Mouse (Mus musculus) kidney, postnatal 25 days (tissue): ENCODE results near the gene Dab2ip.

Source experiments
- DNase-seq, 2 experiments: peaks; one replicate each; pipeline ENCODE4 v3.0.0; 2021; ENCODE audit warnings: mixed read lengths in 2 of 2

Dab2ip gene

GRCm38 (mm10) chr2:35688121-35688520 is 130.1 kb downstream of the Dab2ip start:
- no peak for DNase-seq

DNA sequence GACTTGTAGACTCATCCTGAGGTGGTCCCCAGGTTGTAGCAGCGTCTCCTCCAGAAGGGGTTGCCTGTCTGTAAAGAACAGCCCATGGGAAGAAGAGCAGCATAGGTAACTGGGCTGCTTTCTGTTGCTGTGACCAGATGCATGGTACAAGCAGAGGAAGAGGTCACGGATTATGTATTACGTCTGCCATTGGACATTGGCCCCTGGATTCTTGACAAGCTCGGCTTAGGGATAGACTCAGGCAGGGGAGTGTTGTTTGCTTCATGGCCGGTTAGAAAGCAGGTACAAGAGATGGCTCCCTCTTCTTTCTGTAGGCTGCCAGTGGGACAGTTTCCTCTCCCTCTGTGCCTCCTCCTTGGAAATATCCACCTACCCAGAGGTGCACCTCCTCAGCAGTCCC is 130.5 kb downstream of the Dab2ip start:
- peak; percentile 71 to 77 for DNase-seq

GRCm38 (mm10) chr2:35689881-35690280 is 131.8 kb downstream of the Dab2ip start:
- DNase-seq = no peak

GRCm38 (mm10) chr2:35691257-35692049 is 133.4 kb downstream of the Dab2ip start:
- peak; percentile 89 to 97 for DNase-seq

DNA sequence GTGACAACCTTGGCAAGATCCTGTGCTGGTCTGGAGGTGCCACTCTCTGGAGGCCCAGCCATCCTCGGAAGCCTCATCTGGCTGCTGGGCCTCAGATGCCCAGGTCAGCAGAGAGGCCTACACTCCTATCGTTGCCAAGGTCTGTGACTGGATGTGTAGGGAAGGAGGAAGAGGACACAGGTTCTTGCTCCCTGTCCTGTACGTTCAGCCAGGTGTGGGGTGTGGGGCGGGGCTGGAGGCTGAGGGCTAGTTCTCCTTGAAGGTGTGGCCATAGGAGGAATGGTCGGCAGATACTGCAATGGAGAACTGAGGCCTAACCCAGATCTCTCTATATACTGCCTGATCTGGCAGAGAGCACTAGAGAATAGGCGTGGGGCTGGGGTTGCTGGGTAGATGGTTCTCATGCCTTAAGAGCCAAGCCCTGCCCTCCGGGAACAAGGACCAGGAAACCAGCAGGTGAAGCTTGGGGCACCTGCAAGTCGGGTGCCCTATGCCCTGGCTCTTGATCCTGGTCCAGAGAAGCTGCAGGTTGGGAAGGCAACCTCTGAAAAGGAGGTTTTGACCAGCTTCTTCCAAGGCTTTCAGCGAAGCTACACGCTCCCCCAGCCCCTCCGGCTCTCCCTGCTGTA is 134.3 kb downstream of the Dab2ip start:
- peak; percentile 50 to 76 for DNase-seq

- DNase-seq = no peak
Measured at GRCm38 (mm10) chr2:35693037-35693436, 135.0 kb downstream of the Dab2ip start.

- DNase-seq = no peak
Measured at GRCm38 (mm10) chr2:35694111-35694510, 136.0 kb downstream of the Dab2ip start.

DNA sequence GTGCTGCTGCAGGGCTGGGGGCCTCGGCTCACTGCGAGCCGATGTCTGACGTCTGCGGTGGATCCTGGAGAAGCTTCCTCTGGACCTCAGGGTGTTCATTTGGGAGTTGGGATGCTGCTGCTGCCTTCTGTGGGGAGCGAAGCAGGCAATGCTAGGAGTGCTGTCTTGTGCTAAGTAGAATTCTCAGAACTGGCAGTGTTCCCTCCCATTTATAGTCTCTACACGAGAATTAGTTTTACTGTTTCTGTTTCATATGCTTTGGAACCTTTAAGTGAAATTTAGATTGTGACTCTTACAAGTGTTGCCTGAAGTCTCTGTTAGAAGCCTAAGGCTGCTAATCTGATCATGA is 138.1 kb downstream of the Dab2ip start:
- no peak for DNase-seq

GRCm38 (mm10) chr2:35696542-35697391 is 138.7 kb downstream of the Dab2ip start:
- peak; percentile 68 to 87 for DNase-seq

DNA sequence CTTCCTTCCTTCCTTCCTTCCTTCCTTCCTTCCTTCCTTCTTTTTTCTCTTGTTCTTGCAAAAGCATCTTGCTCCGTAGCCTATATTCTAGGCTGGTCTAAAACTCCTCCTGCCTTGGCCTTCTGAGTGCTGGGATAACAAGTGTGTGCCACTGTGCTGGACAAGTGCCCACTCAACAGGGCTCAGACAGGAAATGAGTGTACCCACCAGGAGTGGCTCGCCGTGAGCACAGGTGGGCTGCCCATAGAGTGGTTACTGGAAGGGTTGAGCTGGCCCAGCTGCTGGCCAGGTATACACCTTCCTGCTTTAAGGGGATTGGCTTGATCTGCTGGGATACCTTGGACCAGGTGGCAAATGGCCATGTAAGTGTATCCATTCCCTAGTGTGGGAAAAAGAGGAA is 139.7 kb downstream of the Dab2ip start:
- DNase-seq = no peak

GRCm38 (mm10) chr2:35700966-35701365 is 142.9 kb downstream of the Dab2ip start:
- DNase-seq = no peak

DNA sequence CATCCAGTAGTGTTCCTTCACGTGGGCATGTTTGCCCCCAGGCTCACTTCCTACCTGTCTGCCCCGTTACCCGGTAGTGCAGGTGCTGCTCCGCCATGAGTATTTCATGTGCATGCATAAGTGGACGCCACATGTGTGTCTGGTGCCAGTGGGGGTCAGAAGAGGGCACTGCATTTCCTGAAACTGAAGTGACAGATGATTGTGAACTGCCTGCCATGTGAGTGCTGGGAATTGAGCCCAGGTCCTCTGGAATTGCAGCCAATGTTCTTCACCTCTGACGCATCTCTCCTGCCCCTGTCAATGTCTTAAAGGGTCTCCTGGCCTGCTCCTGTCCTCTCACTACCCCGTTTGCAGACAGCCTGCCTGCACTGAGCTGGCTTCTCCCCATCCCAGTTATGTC is 143.9 kb downstream of the Dab2ip start:
- no peak for DNase-seq

GRCm38 (mm10) chr2:35702608-35703007 is 144.5 kb downstream of the Dab2ip start:
- no peak for DNase-seq

- no peak for DNase-seq
Measured at GRCm38 (mm10) chr2:35703241-35703640, 145.2 kb downstream of the Dab2ip start.

GRCm38 (mm10) chr2:35712611-35713010 is 154.5 kb downstream of the Dab2ip start:
- DNase-seq = no peak

DNA sequence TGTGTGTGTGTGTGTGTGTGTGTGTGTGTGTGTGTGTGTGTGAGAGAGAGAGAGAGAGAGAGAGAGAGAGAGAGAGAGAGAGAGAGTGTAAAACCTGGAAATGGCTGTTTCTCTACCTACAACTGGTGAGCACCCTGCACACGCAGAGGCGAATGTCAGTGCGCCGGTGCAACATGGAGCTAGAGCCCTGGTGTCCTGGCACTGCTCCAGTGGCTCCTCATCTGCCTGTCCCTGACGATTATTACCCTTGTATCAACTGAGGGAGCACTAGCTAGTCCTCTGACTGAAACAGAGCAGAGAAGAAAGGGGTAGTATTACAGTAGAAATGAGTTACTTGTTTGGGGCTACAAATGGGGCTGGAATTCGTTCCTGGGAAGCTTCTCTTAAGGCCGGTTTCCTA is 155.4 kb downstream of the Dab2ip start:
- no peak for DNase-seq

DNA sequence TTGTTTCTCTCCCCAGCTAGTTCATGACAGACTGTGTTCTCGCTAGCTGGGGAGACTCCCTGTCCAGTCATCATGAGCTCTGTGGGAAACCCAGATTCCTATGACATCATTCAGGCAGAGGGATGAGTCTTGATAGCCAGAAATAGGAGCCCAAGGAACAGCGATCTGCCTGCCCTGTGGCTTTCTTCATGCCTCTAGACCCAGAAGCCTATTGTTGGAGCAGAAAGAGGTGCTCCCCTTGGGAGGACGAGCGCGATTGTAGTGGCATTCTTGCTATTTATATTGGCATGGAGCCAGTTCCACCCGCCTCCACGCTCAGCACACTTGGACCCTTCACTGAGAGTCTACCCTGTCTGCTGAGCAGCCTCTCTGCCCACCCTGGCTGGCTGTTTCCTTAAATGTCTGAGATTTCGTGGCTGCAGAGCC is 156.7 kb downstream of the Dab2ip start:
- DNase-seq = no peak

- no peak for DNase-seq
Measured at GRCm38 (mm10) chr2:35715485-35715884, 157.4 kb downstream of the Dab2ip start.

GRCm38 (mm10) chr2:35716175-35716574 is 158.1 kb downstream of the Dab2ip start:
- DNase-seq = no peak

- no peak for DNase-seq
Measured at GRCm38 (mm10) chr2:35718003-35718500, 160.0 kb downstream of the Dab2ip start.

- no peak for DNase-seq
Measured at GRCm38 (mm10) chr2:35718662-35719061, 160.6 kb downstream of the Dab2ip start.

DNA sequence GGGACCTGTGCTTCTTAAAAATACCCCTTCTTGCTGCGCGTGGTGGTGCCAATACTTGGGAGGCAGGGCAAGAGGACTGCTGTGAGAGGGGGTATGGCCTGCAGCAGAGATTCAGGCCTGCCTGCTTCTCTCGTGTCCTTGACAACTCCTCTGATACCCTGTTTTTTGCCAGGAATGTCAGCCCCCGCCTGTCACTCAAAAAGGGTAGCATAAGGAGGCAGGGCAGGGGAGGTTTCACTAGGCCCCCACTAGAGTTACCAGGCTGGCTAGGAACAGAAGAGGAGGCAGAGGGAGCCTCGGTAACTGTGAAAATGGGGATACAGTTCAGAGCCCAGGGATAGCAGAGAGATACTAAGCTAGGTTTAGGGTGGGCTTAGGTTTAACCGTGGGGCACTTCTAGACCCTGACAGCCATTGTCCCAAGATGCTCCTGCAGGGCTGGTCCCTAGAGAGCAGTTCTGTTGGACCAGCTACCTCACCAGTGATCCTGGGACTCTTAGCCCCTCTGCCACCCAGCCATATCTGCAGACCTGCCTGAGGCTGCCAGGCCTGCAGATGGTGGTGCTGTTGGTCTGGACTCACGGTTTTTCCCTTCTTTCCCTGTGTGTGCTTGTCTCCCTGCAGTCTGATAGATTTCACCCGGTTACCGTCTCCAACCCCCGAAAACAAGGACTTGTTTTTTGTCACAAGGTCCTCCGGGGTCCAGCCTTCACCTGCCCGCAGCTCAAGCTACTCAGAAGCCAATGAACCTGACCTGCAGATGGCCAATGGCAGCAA is 161.4 kb downstream of the Dab2ip start:
- no peak for DNase-seq

- DNase-seq = peak in 1 of 2 experiments; percentile 40
Measured at GRCm38 (mm10) chr2:35720104-35720503, 162.0 kb downstream of the Dab2ip start.
